Mouse (Mus musculus): ENCODE measurements around the gene Copb1. TPM values are rescaled to one million over a fixed set of nuclear protein-coding genes. Genes with fewer than 3 reads are reported as not detected.
A peak's percentile ranks its signal among the peaks of the same experiment; 100 is the strongest.

Copb1 gene
- polyA plus RNA-seq, 1 experiment from 2014 or later: 79.0 TPM

DNA sequence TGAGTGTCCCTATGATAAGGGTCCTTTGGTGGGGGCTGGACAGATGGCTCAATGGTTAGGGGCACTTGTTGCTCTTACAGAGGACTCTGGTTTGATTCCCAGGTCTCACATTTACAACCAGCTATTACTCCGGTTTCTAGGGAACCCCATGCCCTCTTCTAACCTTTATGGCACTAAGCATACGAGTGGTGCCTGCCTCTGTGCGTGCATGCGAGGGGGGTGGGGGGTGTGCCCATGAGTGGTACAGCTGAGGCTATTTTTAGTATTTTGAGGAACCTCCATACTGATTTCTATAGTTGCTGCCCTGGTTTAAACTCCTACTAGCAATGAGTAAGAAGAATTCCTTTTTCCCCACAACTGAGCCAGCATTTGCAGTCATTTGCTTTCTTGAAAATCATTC lies 60.3 kb downstream of the Copb1 start:
- 68% methylated on average over 4 of the region's 4 CpGs for WGBS
- Histone ChIP-seq H3K9ac (no peak overlapping the region), H3K27ac (replicated peaks) (no peak overlapping the region), H3K4me2 (no peak overlapping the region), H3K4me3 (no peak overlapping the region), H3K9me3 (no peaks in the 10 kb centered on the region), H3K4me1 (peaks cover 14% of the 10 kb centered on the region), H3K27me3 (replicated peaks) (no peaks in the 10 kb centered on the region), H3K36me3 (no peaks in the 10 kb centered on the region)
- ATAC-seq (ENCODE audit: extremely low read depth, insufficient number of reproducible peaks, low FRiP score, low TSS enrichment): no peak

DNA sequence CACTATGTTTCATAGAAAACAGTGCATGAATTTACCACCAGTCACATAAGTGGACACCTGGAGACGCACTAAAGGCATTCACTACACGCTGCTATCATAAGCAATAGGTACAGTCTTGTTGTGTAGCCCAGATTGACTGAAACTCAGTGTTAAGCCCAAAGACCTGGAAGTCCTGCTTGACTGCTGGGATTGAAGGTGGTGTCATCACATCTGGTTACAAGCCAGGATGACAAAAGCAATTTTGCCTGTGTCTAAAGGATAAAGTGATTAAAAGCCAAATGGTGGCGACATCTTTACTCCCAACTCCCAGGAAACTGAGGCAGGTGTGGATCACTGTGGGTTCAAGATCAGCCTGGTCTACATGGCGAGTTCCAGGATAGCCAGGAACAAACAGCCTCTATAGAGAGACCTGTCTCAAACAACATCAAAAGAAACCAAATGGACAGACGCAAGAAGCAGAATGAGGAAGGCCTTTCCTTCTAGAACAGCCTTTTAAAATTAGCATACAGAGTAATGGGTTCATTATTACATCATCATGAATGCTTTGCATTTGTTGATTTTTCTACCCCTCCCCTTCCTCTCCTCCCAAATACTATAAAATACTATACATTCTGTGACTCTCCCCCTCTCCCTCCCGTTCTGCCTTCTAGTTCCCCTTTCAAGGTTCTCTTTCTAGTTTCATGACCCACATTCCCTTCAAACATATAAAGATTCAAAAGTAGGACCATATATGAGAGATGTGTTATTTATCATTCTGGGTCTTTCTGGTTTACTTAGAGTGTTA lies 61.0 kb downstream of the Copb1 start:
- 78% methylated on average over 6 of the region's 6 CpGs for WGBS
- Histone ChIP-seq H3K9ac (no peak overlapping the region), H3K27ac (replicated peaks) (no peak overlapping the region), H3K4me3 (no peak overlapping the region), H3K4me2 (no peak overlapping the region), H3K36me3 (no peaks in the 10 kb centered on the region), H3K9me3 (no peaks in the 10 kb centered on the region), H3K27me3 (replicated peaks) (no peaks in the 10 kb centered on the region), H3K4me1 (peaks cover 6% of the 10 kb centered on the region)
- ATAC-seq (ENCODE audit: extremely low read depth, insufficient number of reproducible peaks, low FRiP score, low TSS enrichment): no peak

DNA sequence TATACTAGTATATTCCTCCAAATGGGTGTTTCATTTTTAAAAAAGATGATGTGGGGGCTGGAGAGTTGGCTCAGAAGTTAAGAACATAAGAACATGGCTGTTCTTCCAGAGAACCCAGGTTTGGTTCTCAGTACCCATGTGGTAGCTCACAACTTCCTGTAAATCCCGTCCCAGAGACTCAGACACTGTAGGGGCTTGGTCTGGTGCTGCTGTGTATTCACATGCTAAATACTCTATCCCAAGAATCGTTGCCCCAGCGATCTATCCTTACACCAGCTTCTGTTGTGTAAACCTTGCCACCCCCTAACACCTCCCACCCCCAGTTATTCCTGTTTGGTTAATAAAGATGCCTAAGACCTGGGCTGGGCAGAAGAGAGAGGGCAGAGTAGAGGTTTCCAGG lies 61.9 kb downstream of the Copb1 start:
- no peaks in the 10 kb centered on the region for H3K36me3 ChIP-seq
- no peak for ATAC-seq (ENCODE audit: extremely low read depth, insufficient number of reproducible peaks, low FRiP score, low TSS enrichment)
- no peaks in the 10 kb centered on the region for H3K27me3 ChIP-seq (replicated peaks)
- 40% methylated on average over 3 of the region's 3 CpGs for WGBS
- H3K4me1 ChIP-seq: peaks cover 4% of the 10 kb centered on the region
- H3K27ac ChIP-seq (replicated peaks): no peak overlapping the region
- no peak overlapping the region for H3K4me3 ChIP-seq
- no peaks in the 10 kb centered on the region for H3K9me3 ChIP-seq
- no peak overlapping the region for H3K4me2 ChIP-seq
- H3K9ac ChIP-seq: no peak overlapping the region

DNA sequence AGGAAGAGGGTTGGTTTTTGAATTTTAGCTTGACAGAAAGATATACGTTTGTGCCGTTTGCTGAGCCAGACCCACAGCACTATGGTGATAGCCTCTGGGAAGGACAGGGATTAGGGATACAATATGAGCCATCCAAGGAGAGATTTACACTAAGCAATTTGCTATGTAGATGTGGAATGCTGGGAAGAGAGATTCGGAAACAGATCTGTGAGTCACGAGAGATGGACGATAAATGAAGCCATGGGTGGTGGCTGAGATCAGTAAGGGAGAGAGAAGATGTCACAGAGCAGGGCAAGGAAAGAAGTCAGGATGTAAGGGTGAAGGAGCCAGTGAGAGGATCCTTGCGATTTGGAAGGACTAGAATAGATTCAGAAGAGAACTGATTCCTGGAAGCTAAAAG lies 71.1 kb downstream of the Copb1 start:
- Histone ChIP-seq H3K4me3 (no peak overlapping the region), H3K27ac (replicated peaks) (no peak overlapping the region), H3K4me1 (peaks cover 34% of the 10 kb centered on the region), H3K27me3 (replicated peaks) (no peaks in the 10 kb centered on the region), H3K9me3 (0 out of 2 replicates have a peak, but pooled peaks cover 6% of the 10 kb centered on the region), H3K4me2 (no peak overlapping the region), H3K9ac (no peak overlapping the region), H3K36me3 (no peaks in the 10 kb centered on the region)
- 54% methylated on average over 6 of the region's 6 CpGs for WGBS
- no peak for ATAC-seq (ENCODE audit: extremely low read depth, insufficient number of reproducible peaks, low FRiP score, low TSS enrichment)

DNA sequence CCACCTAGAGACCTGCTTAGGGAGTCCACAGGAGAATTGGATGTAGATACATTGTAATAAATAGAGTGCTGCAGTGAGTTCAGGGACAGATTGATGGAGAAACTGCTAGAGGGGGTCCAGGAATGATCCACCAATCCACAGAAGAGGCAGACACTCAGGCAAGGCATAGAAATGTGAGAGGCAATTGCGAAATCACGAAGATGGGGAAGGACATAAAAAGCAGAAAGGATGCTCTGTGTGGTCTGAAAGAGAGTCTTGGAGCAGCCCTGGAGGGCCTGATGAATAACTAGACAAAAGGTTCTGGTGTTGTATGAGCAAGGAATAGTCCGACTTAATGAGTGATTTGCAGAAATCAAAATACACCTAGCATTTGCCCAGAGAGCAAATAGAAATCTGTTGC lies 71.8 kb downstream of the Copb1 start:
- Histone ChIP-seq H3K4me3 (no peak overlapping the region), H3K27me3 (replicated peaks) (no peaks in the 10 kb centered on the region), H3K27ac (replicated peaks) (no peak overlapping the region), H3K4me1 (peaks cover 35% of the 10 kb centered on the region), H3K9ac (no peak overlapping the region), H3K4me2 (no peak overlapping the region), H3K36me3 (no peaks in the 10 kb centered on the region), H3K9me3 (0 out of 2 replicates have a peak, but pooled peaks cover 6% of the 10 kb centered on the region)
- 81% methylated on average over 3 of the region's 3 CpGs for WGBS
- ATAC-seq (ENCODE audit: extremely low read depth, insufficient number of reproducible peaks, low FRiP score, low TSS enrichment): no peak

DNA sequence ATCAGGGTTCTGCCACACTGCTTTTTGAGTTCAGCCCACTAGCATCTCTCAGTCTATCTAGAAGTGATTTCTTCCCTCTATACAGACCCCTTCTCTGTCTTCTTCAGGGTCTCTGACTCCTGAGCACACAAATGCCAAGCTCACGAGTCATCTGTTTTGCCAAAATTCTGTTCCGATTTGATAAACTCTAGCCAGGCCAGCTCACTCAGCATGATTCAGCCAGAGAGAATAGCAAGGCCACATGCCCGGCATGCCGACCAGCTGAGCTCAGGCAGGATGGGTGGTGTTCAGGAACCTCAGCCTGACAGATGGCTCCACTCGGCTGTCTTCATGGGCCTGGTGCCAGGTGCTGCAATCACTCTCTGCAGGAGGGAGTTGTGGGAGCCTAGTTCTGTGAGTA lies 73.1 kb downstream of the Copb1 start:
- peak overlapping the region; percentile 36 for H3K4me2 ChIP-seq
- no peaks in the 10 kb centered on the region for H3K9me3 ChIP-seq
- H3K27ac ChIP-seq (replicated peaks): peak overlapping the region; percentile 82
- 7% methylated on average over 5 of the region's 5 CpGs for WGBS
- H3K9ac ChIP-seq: 0 out of 2 replicates have a peak overlapping the region, but pooled peaks have one; percentile 38
- no peaks in the 10 kb centered on the region for H3K27me3 ChIP-seq (replicated peaks)
- H3K4me3 ChIP-seq: no peak overlapping the region
- H3K4me1 ChIP-seq: peaks cover 38% of the 10 kb centered on the region
- peak; percentile 86; the same call in 1 of the 2 replicates for ATAC-seq (ENCODE audit: extremely low read depth, insufficient number of reproducible peaks, low FRiP score, low TSS enrichment)
- H3K36me3 ChIP-seq: no peaks in the 10 kb centered on the region

DNA sequence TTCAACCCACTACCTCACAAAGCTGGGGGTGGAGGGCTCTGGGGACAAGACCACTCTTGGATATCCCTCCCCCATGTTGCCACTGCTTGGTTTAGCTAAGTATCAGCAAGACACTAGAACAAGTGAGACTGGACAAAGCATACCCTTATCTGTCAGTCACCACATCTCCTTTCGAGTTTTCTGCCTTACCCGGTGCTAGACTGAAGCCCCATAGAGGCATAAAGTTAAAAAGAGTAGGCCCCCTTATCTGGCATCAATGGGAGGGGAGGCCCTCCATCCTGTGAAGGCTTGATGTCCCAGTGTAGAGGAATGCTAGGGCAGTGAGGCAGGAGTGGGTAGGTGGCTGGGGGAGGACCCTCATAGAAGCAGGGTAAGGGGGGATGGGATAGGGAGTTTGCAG lies 77.9 kb downstream of the Copb1 start:
- no peak overlapping the region for H3K9ac ChIP-seq
- no peaks in the 10 kb centered on the region for H3K27me3 ChIP-seq (replicated peaks)
- H3K4me1 ChIP-seq: peaks cover 33% of the 10 kb centered on the region
- H3K4me3 ChIP-seq: no peak overlapping the region
- H3K9me3 ChIP-seq: no peaks in the 10 kb centered on the region
- no peak overlapping the region for H3K4me2 ChIP-seq
- WGBS: 4% methylated on average over 2 of the region's 2 CpGs
- ATAC-seq (ENCODE audit: extremely low read depth, insufficient number of reproducible peaks, low FRiP score, low TSS enrichment): no peak
- no peak overlapping the region for H3K27ac ChIP-seq (replicated peaks)
- no peaks in the 10 kb centered on the region for H3K36me3 ChIP-seq

DNA sequence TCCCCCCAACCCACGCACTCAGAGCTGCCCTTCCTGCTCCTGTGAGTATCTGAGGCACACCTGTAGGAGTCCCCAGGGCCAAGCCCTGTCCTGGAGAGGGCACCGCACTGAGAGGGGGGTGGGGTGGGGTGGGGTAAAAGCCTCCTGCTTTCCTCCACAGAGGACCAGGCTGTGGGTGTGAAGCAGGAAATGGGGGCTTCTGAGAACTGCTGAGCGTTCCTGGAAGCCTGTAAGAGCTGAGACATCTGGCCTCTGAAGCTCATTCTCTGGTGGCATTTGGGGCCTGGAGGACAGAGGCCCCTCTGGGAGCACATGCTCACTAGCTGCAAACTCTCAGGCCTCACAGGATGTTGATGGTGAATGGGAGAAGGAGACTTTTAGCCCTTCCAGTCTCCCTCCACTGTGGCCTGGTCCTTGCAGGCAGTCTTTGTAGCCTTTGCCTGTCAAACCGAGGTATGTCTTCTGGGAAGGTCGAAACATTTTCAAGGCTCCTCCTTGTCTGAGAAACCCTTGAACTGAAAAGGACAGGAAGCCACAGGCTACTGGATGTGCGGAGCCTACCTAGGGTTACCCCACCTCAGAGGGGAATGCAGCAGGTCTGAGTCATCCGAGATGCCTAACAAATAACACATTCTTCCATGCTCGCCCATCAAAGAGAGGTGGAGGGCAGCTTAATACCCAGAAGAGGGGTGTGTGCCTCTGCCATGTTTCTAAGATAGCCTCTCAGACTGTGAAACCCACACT lies 83.0 kb downstream of the Copb1 start:
- ATAC-seq (ENCODE audit: extremely low read depth, insufficient number of reproducible peaks, low FRiP score, low TSS enrichment): peak; percentile 34; the same call in 1 of the 2 replicates
- H3K9ac ChIP-seq: peak overlapping the region; percentile 17
- no peaks in the 10 kb centered on the region for H3K36me3 ChIP-seq
- peak overlapping the region; percentile 87 for H3K27ac ChIP-seq (replicated peaks)
- peak overlapping the region; percentile 22; the same call in 1 of the 2 replicates for H3K4me2 ChIP-seq
- H3K4me3 ChIP-seq: no peak overlapping the region
- 18% methylated on average over 8 of the region's 8 CpGs for WGBS
- H3K27me3 ChIP-seq (replicated peaks): no peaks in the 10 kb centered on the region
- H3K9me3 ChIP-seq: no peaks in the 10 kb centered on the region
- H3K4me1 ChIP-seq: peaks cover 38% of the 10 kb centered on the region

DNA sequence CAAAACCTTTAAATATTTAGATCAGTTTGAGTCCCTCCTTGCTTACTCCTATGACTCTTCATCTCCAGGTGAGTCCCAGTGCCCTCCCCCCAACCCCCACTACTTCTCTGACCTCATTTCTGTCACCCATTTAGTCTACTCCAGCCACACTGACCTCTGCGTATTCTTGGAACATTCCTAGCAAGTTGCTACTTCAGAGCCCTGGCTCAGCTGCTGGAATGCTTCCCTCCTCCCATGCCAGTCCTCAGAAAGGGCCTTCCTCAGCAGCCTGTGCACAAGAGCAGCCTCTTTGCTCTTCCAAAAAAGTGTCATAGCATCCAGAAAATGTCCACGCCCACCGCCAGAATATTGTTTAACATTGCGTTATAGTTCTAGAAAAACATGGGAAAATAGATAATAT lies 84.5 kb downstream of the Copb1 start:
- H3K36me3 ChIP-seq: no peaks in the 10 kb centered on the region
- WGBS: 62% methylated on average over 4 of the region's 4 CpGs
- H3K4me2 ChIP-seq: no peak overlapping the region
- peak overlapping the region; percentile 51 for H3K27ac ChIP-seq (replicated peaks)
- H3K9ac ChIP-seq: no peak overlapping the region
- peaks cover 34% of the 10 kb centered on the region for H3K4me1 ChIP-seq
- H3K27me3 ChIP-seq (replicated peaks): no peaks in the 10 kb centered on the region
- no peak overlapping the region for H3K4me3 ChIP-seq
- H3K9me3 ChIP-seq: no peaks in the 10 kb centered on the region
- ATAC-seq (ENCODE audit: extremely low read depth, insufficient number of reproducible peaks, low FRiP score, low TSS enrichment): no peak

DNA sequence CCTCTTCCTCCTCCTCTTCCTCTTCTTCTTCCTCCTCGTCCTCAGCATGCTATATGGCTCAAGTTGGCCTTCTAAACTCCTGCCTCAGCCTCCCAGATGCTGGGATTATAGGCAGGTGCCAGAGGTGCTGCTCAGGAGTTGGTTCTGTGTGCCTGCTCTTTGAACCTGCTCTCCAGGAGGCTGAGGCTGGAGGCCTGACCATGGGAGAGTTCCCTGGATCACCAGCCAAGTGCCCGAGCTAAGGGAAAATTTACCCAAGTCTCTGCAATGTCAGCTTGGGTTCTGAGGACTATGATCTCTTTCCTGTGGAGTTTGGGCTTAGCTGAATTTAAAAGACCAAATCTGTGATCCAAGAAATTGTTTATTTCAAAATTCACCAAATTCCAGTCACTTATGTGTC lies 85.1 kb downstream of the Copb1 start:
- ATAC-seq (ENCODE audit: extremely low read depth, insufficient number of reproducible peaks, low FRiP score, low TSS enrichment): no peak

More for the DNA sequence above, 85.1 kb downstream of the Copb1 start:
- H3K27ac ChIP-seq (replicated peaks): peak overlapping the region; percentile 51
- no peak overlapping the region for H3K9ac ChIP-seq
- no peaks in the 10 kb centered on the region for H3K36me3 ChIP-seq
- H3K4me2 ChIP-seq: no peak overlapping the region
- H3K9me3 ChIP-seq: no peaks in the 10 kb centered on the region
- peaks cover 34% of the 10 kb centered on the region for H3K4me1 ChIP-seq
- H3K4me3 ChIP-seq: no peak overlapping the region
- no peaks in the 10 kb centered on the region for H3K27me3 ChIP-seq (replicated peaks)
- 70% methylated on average over 2 of the region's 2 CpGs for WGBS

Data from heart, embryonic 13.5 days (tissue).